Mouse (Mus musculus): ENCODE data around the gene Aldh3b1. TPM values are rescaled to one million over a fixed set of nuclear protein-coding genes. Genes with fewer than 3 reads are reported as not detected.

Aldh3b1 gene
- total and polyA plus RNA-seq, 2 experiments from 2014 or later = 2.8 to 3.7 TPM

DNA sequence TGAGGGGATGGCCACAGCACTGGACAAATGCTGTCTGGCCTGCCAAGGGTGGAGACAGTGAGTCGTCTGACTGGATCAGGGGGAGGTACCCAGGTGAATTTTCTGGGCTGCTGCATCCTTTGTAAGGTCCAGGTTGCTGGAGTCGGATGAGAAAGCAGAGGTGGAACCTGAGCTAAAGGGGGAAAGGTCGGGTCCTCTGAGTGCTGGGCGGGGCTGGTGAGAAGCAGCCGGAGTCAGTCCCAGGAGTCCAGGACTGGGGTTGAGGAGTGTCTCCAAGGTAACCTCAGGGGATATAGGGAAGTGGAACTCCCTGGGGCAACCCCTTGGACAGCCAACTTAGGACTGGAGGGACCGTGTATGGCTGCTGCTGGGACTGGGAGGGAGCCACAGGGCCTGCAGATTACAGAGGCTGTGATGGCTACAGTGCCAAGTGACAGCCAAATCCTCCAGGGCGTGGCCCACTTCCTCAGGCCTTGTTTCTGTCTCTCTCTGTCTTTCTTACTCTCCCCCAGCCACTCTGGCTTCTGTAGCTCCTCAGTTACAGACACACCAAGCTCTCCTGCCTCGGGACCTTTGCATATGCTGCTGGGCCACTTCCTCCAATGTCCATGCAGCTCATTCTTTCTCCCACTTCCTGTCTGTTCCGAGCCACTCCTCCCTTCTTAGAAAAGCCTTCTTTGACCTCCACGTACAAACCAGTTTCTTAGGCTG lies 6.8 kb downstream of the Aldh3b1 start:
- Histone ChIP-seq H3K4me2 (ENCODE audit: low read depth, low read length, poor library complexity, severe bottlenecking) (no peak overlapping the region), H3K9me3 (ENCODE audit: low read length) (no peaks in the 10 kb centered on the region), H3K27me3 (ENCODE audit: insufficient read depth, low read length) (no peaks in the 10 kb centered on the region), H3K9ac (replicated peaks; ENCODE audit: low read length, poor library complexity, severe bottlenecking) (no peak overlapping the region), H3K4me3 (ENCODE audit: low read depth, low read length) (no peak overlapping the region), H3K36me3 (ENCODE audit: insufficient read depth, low read length) (no peaks in the 10 kb centered on the region), H3K27ac (ENCODE audit: low read depth, low read length) (no peak overlapping the region), H3K4me1 (ENCODE audit: insufficient read depth, low read length) (no peaks in the 10 kb centered on the region)
- TF ChIP-seq CTCF (IDR thresholded peaks at IDR 0.05) = no peak
- 58% methylated on average over 10 of the region's 10 CpGs for WGBS
- no peak for DNase-seq (ENCODE audit: low spot score)
- no peak for ATAC-seq (ENCODE audit: low FRiP score)

DNA sequence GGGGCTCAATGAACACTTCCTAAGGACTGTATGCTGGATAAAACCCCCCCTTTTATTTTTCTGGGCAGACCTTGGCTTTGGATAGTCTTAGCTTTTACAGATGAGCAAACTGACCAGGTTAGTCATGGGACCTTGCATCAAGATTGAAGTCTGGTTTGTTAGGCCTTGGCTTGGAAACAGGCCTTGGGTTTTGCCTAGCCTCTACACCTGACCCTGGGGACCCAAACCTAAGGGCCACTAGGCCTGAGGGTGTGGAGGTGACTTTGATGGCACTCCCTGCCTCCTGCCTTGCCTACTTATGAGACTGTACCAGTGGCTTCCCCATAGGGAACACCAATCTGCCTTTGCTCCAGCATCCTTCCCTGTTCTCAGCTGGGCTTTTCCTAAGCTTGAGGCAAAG lies 9.7 kb downstream of the Aldh3b1 start:
- Histone ChIP-seq H3K27me3 (ENCODE audit: insufficient read depth, low read length) (no peaks in the 10 kb centered on the region), H3K4me2 (ENCODE audit: low read depth, low read length, poor library complexity, severe bottlenecking) (no peak overlapping the region), H3K4me1 (ENCODE audit: insufficient read depth, low read length) (no peaks in the 10 kb centered on the region), H3K4me3 (ENCODE audit: low read depth, low read length) (no peak overlapping the region), H3K9me3 (ENCODE audit: low read length) (no peaks in the 10 kb centered on the region), H3K27ac (ENCODE audit: low read depth, low read length) (no peak overlapping the region), H3K9ac (replicated peaks; ENCODE audit: low read length, poor library complexity, severe bottlenecking) (no peak overlapping the region), H3K36me3 (ENCODE audit: insufficient read depth, low read length) (no peaks in the 10 kb centered on the region)
- DNase-seq (ENCODE audit: low spot score) (no peak), ATAC-seq (ENCODE audit: low FRiP score) (no peak)
- no peak for TF ChIP-seq CTCF (IDR thresholded peaks at IDR 0.05)

DNA sequence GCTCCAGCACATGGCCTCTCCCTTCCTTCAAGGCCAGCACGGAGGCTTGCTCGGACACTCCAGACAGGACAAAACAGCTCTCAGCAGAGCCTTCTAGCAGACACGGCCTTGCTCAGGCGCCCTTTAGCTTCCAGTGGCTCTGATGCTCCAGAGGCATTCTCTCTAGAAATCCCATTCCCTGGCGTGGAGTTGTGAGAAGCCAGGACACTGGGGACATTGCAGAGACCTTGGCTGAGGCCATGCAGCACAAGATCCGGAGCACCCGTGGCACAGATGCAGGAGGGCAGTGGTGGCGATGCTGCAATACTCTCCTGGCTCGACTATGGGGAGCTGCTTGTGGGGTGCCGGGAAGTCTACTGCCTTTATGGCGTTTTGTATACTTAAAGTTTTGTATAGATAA lies 12.9 kb downstream of the Aldh3b1 start:
- H3K4me1 ChIP-seq (ENCODE audit: insufficient read depth, low read length) = peaks cover 8% of the 10 kb centered on the region; the same call in 1 of the 2 replicates
- no peak overlapping the region for H3K27ac ChIP-seq (ENCODE audit: low read depth, low read length)
- TF ChIP-seq CTCF (IDR thresholded peaks at IDR 0.05) = no peak
- no peaks in the 10 kb centered on the region for H3K9me3 ChIP-seq (ENCODE audit: low read length)
- H3K27me3 ChIP-seq (ENCODE audit: insufficient read depth, low read length) = no peaks in the 10 kb centered on the region
- no peak overlapping the region for H3K4me2 ChIP-seq (ENCODE audit: low read depth, low read length, poor library complexity, severe bottlenecking)
- no peak for DNase-seq (ENCODE audit: low spot score)
- no peak overlapping the region for H3K4me3 ChIP-seq (ENCODE audit: low read depth, low read length)
- 77% methylated on average over 11 of the region's 11 CpGs for WGBS
- no peak overlapping the region for H3K9ac ChIP-seq (replicated peaks; ENCODE audit: low read length, poor library complexity, severe bottlenecking)
- no peak for ATAC-seq (ENCODE audit: low FRiP score)
- H3K36me3 ChIP-seq (ENCODE audit: insufficient read depth, low read length) = no peaks in the 10 kb centered on the region

DNA sequence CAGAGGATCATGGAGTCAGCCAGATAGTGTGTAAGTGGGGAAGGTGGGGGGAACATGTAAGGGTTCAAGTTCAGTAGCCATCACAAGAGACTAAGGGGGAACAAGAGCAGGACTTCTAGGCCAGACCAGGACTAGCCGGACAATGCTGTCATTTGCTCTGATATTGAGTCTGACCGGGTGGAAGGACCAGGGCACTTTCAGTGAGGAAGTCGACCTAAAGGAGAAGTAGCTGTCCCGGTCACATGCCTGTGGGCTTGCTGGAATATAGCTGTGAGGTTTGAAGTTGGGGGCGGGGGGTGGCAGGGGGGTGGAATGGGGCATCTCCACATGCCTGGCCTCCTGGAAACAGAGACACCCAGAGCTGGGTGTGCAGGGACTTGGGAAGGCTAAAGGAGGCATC lies 15.1 kb downstream of the Aldh3b1 start:
- Histone ChIP-seq H3K27me3 (ENCODE audit: insufficient read depth, low read length) (no peaks in the 10 kb centered on the region), H3K9ac (replicated peaks; ENCODE audit: low read length, poor library complexity, severe bottlenecking) (no peak overlapping the region), H3K4me3 (ENCODE audit: low read depth, low read length) (no peak overlapping the region), H3K36me3 (ENCODE audit: insufficient read depth, low read length) (peaks cover 9% of the 10 kb centered on the region; the same call in 1 of the 2 replicates), H3K9me3 (ENCODE audit: low read length) (no peaks in the 10 kb centered on the region), H3K4me2 (ENCODE audit: low read depth, low read length, poor library complexity, severe bottlenecking) (no peak overlapping the region), H3K4me1 (ENCODE audit: insufficient read depth, low read length) (peaks cover 8% of the 10 kb centered on the region; the same call in 1 of the 2 replicates), H3K27ac (ENCODE audit: low read depth, low read length) (no peak overlapping the region)
- DNase-seq (ENCODE audit: low spot score) (no peak), ATAC-seq (ENCODE audit: low FRiP score) (no peak)
- no peak for TF ChIP-seq CTCF (IDR thresholded peaks at IDR 0.05)
- WGBS = 89% methylated on average over 5 of the region's 5 CpGs

DNA sequence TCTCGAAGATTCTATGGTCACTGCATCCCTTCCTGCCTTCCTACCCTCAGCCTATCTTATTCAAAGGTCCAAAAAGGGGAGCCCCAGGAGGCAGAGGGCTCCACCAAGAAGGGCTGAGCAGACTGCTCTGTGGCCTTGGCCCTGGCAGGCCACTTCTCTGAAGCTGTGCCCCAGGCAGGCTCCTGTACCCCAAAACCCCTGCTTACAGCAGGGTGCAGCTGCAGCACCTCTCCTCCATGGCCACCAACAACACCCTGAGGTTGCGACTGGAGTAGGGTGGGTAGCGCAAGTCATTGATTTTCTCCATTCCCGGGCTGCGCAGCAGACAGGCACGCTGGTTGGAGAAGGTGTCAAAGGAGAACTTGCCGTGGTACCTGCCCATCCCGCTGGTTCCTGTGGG lies 15.9 kb downstream of the Aldh3b1 start:
- no peak for DNase-seq (ENCODE audit: low spot score)
- Histone ChIP-seq H3K27me3 (ENCODE audit: insufficient read depth, low read length) (no peaks in the 10 kb centered on the region), H3K27ac (ENCODE audit: low read depth, low read length) (peak overlapping the region; percentile 69; the same call in 1 of the 2 replicates), H3K4me2 (ENCODE audit: low read depth, low read length, poor library complexity, severe bottlenecking) (peak overlapping the region; percentile 69), H3K36me3 (ENCODE audit: insufficient read depth, low read length) (peaks cover 16% of the 10 kb centered on the region; the same call in 1 of the 2 replicates), H3K4me1 (ENCODE audit: insufficient read depth, low read length) (peaks cover 8% of the 10 kb centered on the region; the same call in 1 of the 2 replicates), H3K9ac (replicated peaks; ENCODE audit: low read length, poor library complexity, severe bottlenecking) (0 out of 2 replicates have a peak overlapping the region, but pooled peaks have one; percentile 52), H3K9me3 (ENCODE audit: low read length) (no peaks in the 10 kb centered on the region), H3K4me3 (ENCODE audit: low read depth, low read length) (peak overlapping the region; percentile 62; the same call in 1 of the 2 replicates)
- WGBS = 88% methylated on average over 8 of the region's 8 CpGs
- ATAC-seq (ENCODE audit: low FRiP score) = no peak
- no peak for TF ChIP-seq CTCF (IDR thresholded peaks at IDR 0.05)
